Mouse (Mus musculus) megakaryocyte-erythroid progenitor cell, adult 5-6 weeks (primary cell): ENCODE measurements around the gene Polr2j. TPM values are rescaled to one million over a fixed set of nuclear protein-coding genes. Genes with fewer than 3 reads are reported as not detected.

Source experiments
- ATAC-seq: replicated peaks from 2 replicates; pipeline ENCODE4 v1.8.0; 2016; ENCODE audit warnings: mild to moderate bottlenecking, inconsistent platforms; ENCODE audit not compliant: severe bottlenecking, poor library complexity, low FRiP score, low TSS enrichment
- total RNA-seq, 2 experiments: library from RNA; stranded (forward) in 1 of 2; stranded (reverse) in 1 of 2; fragments of 200-1000, 215-1000 nt in 1 of 2; fragments of >200 nt in 1 of 2; fragmentation: Nextera tagmentation in 1 of 2; gene quantifications; 2 replicates each; pipeline ENCODE4 v1.2.3; 2014 to 2017

The Polr2j gene
- 227 and 248 TPM in 2 replicates for total RNA-seq (2014; fragmentation: Nextera tagmentation)
- 163 and 177 TPM in 2 replicates for total RNA-seq (2017)

DNA sequence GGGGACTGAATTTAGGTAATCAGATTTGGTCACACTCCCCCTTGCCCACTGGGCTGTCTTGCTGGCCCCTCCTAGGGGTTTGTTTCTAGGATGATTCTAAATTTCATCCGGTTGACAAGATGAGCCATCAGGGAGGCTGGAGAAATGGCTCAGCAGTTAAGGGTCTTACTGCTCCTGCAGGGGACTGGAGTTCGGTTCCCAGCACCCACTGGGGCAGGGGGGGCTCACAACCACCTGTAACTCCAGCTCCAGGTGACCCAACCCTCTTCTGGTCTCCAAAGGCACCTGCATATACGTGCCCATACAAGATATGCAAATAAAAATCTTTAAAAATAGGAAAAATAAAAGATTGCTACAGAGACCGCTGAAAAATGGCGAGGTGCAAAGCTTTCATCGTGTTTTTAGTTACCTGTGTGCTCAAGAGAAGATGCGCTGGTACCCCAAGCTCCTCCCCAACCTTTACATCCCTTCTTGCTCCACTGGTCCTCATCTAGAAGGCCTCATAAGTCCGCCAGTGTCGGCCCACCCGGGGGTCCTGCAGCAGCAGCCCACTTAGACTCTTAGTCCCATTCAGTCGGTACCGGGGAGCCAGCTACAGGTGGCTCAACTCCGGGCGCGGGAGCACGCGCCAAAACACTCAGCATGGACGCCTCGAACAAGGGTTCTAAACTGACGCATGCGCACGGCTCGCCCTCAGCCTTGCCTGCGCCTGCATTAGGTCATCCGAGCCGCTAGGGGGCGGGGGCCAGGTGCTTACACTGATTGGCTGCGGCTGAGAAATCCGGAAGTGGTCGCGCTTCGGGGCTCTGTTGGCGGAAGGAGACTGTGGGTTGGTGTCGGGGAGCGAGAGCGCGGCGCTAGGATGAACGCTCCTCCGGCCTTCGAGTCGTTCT lies at the start of gene Polr2j:
Gene Polr2j, plus strand, starts transcription at position 741 of the 893 bp plus-strand sequence.
- ATAC-seq: peak; percentile 93

- no peak for ATAC-seq
Observed at GRCm38 (mm10) chr5:136069411-136069810, 47.0 kb upstream of the Polr2j start.

GRCm38 (mm10) chr5:136073051-136073450 lies 43.4 kb upstream of the Polr2j start:
- no peak for ATAC-seq

DNA sequence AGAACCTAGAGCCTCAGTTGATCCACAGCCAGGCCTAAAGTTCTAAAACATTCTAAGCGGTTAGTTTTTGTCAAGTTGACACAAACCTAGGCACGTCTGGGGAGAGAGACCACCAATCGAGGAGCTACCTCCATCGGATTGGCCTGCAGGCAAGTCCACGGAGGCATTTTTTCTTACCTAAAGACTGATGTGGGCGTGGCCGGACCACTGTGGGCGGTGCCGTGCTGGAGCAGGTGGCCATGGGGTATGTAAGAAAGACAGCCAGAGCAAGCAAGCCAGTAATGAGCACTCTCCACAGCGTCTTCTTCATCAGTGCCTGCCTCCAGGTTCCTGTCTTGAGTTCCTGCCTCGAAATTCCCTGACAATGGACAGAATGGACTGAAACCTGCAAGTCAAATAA lies 42.9 kb upstream of the Polr2j start:
- ATAC-seq: no peak

DNA sequence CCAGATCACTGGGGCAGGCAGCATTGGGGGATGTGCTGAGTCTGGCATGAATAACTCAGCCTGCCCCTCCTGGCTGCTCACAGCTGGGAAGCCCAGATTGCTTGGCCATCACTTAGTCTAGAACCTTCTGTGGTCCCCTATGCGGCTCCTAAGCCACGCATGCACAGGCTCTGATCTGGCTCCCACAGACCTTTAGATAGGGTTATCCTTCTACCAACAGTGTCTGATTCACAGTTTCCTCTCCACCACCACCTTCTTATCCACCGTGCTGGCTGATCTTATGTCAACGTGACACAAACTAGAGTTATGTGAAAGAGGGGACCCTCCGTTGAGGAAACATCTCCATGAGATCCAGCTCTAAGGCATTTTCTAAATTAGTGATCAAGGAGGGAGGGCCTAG lies 41.4 kb upstream of the Polr2j start:
- ATAC-seq: 0 out of 2 replicates have a peak, but pooled peaks have one; percentile 38

DNA sequence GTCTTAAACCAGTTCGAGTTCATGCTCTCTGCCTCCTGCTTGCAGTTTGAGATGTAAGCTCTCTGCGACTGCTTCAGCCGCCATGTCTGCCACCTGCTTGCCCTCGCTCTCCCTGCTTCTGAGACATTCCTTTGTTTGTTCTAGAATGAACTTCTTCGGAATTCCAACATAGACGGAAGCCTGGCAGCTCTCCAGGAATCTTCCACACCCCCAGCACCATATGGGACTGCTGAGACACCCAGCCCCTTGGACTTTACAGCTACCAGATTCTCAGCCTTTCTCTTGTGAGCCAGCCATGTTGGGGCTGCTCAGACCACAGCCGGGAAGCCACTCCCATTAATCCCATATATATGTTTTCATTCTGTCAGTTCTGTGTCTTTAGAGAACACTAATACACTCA lies 40.1 kb upstream of the Polr2j start:
- ATAC-seq: no peak

DNA sequence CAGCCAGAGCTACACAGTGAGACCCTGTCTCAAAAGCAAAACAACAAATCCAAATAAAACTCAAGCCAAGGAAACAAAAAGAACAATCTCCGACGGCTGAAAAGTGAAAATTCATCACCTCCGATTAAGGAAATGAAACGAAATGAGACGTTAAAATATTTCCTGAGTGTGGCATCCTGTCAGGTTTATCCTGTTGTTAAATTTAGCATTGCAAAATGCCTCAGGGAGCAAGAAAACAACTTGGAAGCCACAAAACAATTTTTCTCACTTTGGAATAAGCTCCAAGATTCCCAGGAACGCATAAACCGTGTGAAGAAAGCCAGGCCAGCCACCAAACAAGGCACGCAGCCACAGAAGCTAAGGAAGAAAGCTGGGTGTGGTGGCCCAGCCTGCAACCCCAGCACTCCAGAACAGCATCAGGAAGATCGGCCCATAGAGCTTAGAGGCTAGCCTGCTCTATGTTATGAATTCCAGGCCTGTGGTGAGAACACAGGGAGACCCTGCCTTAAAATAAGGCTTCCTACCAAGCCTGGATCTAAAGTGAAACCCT lies 39.4 kb upstream of the Polr2j start:
- ATAC-seq: no peak

- peak; percentile 54 for ATAC-seq
Observed at GRCm38 (mm10) chr5:136078136-136078535, 38.3 kb upstream of the Polr2j start.

- ATAC-seq: no peak
Observed at GRCm38 (mm10) chr5:136082345-136082744, 34.1 kb upstream of the Polr2j start.

DNA sequence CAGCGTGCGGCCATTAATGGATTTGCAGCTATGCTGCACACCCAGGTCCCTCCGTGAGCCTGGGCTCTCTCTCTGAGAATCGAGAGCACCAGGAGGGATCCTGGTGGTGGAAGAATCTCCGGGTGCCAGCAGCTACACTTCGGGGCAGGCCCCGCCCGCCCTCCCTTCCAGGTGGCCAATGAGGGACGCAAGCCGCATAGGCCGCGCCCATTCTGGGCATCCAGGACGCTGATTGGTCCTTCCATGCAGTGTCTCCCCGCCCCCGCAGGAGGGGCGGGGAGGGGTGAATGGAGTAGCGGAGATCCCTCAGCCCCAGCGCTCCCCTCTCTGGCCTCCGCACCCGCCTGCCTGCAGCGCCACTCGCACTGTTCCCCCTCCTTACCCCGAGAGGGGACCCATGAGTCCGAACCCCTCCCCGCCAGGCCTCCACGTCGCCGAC lies 32.7 kb upstream of the Polr2j start, which contains the start of gene Rasa4:
Gene Rasa4, plus strand, starts transcription at position 248 of the 439 bp plus-strand sequence.
- peak; percentile 98 for ATAC-seq

- ATAC-seq: 0 out of 2 replicates have a peak, but pooled peaks have one; percentile 14
Observed at GRCm38 (mm10) chr5:136084144-136084881, 32.1 kb upstream of the Polr2j start.

DNA sequence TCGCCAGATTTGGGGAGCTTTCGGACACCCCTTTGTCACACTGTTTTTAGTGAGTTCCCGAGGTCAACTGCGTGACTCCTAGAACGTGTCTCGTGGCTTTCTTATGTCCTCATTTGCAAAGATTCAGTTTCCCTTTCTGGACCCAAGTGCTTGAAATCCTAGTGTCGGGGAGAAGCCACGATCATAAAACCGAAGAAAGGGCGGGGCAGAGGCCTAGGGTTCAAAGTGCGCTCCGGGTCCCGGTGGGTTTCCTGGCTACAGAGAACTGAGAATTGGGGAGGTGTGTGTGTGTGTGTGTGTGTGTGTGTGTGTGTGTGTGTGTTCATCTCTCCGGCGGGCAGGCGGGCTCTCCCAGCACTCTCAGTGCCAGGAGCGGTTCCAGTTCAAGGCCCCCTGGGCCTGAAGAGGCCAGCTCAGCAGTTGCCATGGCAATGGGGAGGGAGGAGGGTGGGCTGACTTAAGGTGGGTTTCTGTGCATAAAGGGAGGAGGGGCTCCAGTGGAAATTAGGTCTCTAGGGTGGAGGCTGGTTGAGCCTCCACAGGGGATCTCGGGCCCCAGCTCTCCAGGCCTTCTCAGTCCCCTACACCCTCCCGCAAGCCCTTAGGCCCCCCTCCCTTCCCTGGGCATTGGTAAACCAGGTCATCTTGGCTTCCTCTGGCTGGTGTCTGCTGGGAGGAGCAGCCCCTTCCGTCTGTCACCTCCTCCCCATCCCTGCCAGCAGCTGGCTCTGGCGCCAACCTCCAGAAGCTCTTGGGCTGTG lies 31.4 kb upstream of the Polr2j start:
- ATAC-seq: no peak

DNA sequence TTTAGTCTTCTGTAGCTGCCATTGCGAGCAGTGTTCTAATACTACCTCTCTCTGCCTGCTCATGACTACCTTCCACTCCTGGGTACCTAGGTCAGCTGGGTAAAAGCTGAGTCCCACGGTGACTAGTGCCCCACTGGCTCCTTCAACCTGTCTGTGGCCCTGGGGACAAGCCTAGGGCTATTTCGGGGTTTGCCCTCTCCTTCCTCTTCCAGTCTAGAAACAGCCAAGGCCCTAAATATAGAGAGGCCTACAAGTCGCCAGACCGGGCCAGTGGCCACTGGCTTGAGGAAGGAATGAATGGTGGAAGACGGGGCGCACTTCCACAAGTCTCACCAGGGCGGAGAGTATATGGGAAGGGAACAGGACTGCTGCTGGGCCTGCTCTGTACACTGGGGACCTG lies 30.1 kb upstream of the Polr2j start:
- ATAC-seq: no peak

DNA sequence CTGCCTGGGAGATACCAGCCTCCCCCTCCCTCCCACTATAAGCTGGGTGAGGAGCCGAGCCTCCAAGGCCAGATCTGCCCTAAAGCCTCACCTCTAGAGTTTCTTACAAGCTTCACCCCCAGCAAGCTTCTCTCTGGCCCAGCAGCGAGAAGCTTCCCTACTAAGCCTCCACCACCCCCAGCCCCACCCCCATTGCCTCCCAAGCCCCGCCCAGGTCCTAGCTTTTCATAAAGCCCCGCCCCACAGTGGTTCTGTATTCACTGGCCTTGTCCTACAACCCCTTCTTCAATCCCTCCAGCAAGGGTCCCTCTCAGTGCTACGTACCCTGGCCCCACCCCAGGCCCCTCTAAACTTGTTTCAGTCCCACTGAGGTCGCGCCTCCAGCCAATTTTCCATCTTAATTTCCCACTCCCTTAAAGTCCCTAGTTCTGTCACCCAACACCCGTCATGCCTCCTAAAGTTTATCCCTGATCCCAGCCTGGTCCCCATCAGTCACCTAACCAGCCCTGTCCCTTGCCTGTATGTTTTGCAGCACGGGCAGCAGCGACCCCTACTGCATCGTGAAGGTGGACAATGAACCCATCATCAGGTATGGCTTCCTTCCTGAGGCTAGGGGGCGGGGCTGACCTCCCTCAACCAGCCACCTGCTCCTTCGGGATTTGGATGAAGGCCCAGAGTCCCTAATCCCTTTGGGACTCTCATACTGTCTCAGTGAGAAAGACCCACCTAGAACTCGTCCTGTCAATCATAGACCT lies 27.4 kb upstream of the Polr2j start:
- no peak for ATAC-seq

GRCm38 (mm10) chr5:136091927-136092326 lies 24.5 kb upstream of the Polr2j start:
- no peak for ATAC-seq

DNA sequence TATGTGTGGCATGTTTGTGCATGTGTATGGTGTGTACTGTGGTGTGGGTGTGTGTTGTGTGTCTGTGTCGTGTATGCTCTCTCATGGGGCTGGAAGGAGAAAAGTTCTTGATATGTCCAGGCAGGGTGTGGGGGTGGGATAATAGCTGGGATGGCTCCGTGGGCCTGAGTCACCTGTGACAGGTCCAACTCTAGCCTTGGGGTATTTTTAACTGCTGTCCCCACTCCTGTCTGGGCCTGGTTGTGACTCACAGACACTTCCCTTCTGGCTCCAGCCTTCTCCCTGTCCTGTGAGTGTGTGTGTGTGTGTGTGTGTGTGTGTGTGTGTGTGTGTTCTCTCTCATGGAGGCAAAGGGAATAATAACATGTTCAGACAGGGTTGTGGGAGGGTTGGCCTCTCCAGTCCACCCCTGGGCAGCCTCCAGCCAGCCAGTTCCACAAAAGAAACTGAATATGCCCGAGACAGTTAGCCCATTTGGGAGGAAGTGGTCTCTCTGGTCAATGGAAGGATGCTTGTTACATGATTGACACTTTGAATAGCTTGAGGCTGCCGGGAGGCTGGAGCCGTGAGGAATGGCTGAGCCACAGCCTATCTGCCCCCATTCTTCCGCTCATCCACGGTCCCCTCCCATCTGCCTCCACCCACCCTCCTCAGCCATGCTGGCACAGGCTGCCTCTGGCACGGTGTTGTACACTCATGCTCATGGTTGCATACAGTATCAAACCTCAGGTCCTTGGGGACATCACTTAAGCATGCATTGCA lies 22.0 kb upstream of the Polr2j start:
- no peak; the same call in 1 of the 2 replicates for ATAC-seq

- no peak for ATAC-seq
Observed at GRCm38 (mm10) chr5:136095089-136095488, 21.3 kb upstream of the Polr2j start.

- ATAC-seq: no peak
Observed at GRCm38 (mm10) chr5:136098536-136098935, 17.9 kb upstream of the Polr2j start.
